Mouse (Mus musculus): ENCODE data around the gene Olfr1214. TPM values are rescaled to one million over a fixed set of nuclear protein-coding genes. Genes with fewer than 3 reads are reported as not detected.
"Not testable (repeated sequence)": the region's sequence is repeated elsewhere in the genome, so short reads cannot be mapped to it uniquely, and the experiment has no call there.

Gene Olfr1214
- not detected in 2 replicates for polyA plus RNA-seq (2015; fragmentation: Nextera tagmentation; extraction: Ambion mirVana)

- H3K9ac ChIP-seq (ENCODE audit: low read depth, low read length), result no peak within 1 kb of the TSS
- H3K27ac ChIP-seq (ENCODE audit: low read length), result no peak within 1 kb of the TSS
- H3K4me1 ChIP-seq (ENCODE audit: control insufficient read depth, low read depth, low read length), result no peaks in the 10 kb centered on the region
- ATAC-seq (ENCODE audit: low read depth), result no peak
- H3K36me3 ChIP-seq (ENCODE audit: control insufficient read depth, insufficient read depth), result no peaks in the 10 kb centered on the region
- no peaks in the 10 kb centered on the region for H3K27me3 ChIP-seq (ENCODE audit: control insufficient read depth, insufficient read depth, low read depth, low read length)
- no peak within 1 kb of the TSS for H3K4me3 ChIP-seq (ENCODE audit: low read depth, low read length)
- WGBS (ENCODE audit: insufficient replicate concordance), result 78% methylated on average over 1 of the region's 1 CpGs
- no peak within 1 kb of the TSS for H3K4me2 ChIP-seq (ENCODE audit: low read depth, low read length)
- no peaks in the 10 kb centered on the region for H3K9me3 ChIP-seq (replicated peaks; ENCODE audit: control insufficient read depth, low read length)
Measured at GRCm38 (mm10) chr2:88992553-88992952, at the start of gene Olfr1214. TSS of gene Olfr1214 (minus strand) at chr2:88992653.

GRCm38 (mm10) chr2:89031965-89032364, 39.5 kb upstream of the Olfr1214 start, which contains the start of gene Olfr1217:
TSS of gene Olfr1217 (minus strand) at chr2:89032065.
- Histone ChIP-seq H3K9me3 (replicated peaks; ENCODE audit: control insufficient read depth, low read length) (no peaks in the 10 kb centered on the region), H3K9ac (ENCODE audit: low read depth, low read length) (no peak within 1 kb of the TSS), H3K27me3 (ENCODE audit: control insufficient read depth, insufficient read depth, low read depth, low read length) (no peaks in the 10 kb centered on the region), H3K36me3 (ENCODE audit: control insufficient read depth, insufficient read depth) (no peaks in the 10 kb centered on the region), H3K4me1 (ENCODE audit: control insufficient read depth, low read depth, low read length) (no peaks in the 10 kb centered on the region), H3K4me2 (ENCODE audit: low read depth, low read length) (no peak within 1 kb of the TSS), H3K27ac (ENCODE audit: low read length) (no peak within 1 kb of the TSS), H3K4me3 (ENCODE audit: low read depth, low read length) (no peak within 1 kb of the TSS)
- WGBS (ENCODE audit: insufficient replicate concordance), result 39% methylated on average over 2 of the region's 2 CpGs
- ATAC-seq (ENCODE audit: low read depth), result no peak

- not testable (repeated sequence) for H3K9ac ChIP-seq (ENCODE audit: low read depth, low read length); H3K4me2 ChIP-seq (ENCODE audit: low read depth, low read length); H3K36me3 ChIP-seq (ENCODE audit: control insufficient read depth, insufficient read depth); H3K9me3 ChIP-seq (replicated peaks; ENCODE audit: control insufficient read depth, low read length); H3K27ac ChIP-seq (ENCODE audit: low read length); H3K27me3 ChIP-seq (ENCODE audit: control insufficient read depth, insufficient read depth, low read depth, low read length); H3K4me3 ChIP-seq (ENCODE audit: low read depth, low read length); H3K4me1 ChIP-seq (ENCODE audit: control insufficient read depth, low read depth, low read length); ATAC-seq (ENCODE audit: low read depth)
- WGBS (ENCODE audit: insufficient replicate concordance), result 48% methylated on average over 3 of the region's 3 CpGs
Measured at GRCm38 (mm10) chr2:89021436-89021835, 29.0 kb upstream of the Olfr1214 start.

GRCm38 (mm10) chr2:89018240-89018639, 25.8 kb upstream of the Olfr1214 start, which contains the start of gene Olfr1216:
TSS of gene Olfr1216 (minus strand) at chr2:89018340.
- H3K27ac ChIP-seq (ENCODE audit: low read length), result no peak within 1 kb of the TSS
- WGBS (ENCODE audit: insufficient replicate concordance), result 43% methylated on average over 1 of the region's 1 CpGs
- no peak for ATAC-seq (ENCODE audit: low read depth)

GRCm38 (mm10) chr2:89006873-89007272, 14.4 kb upstream of the Olfr1214 start, which contains the start of gene Olfr1215:
TSS of gene Olfr1215 (minus strand) at chr2:89006973.
- Histone ChIP-seq H3K4me3 (ENCODE audit: low read depth, low read length) (no peak within 1 kb of the TSS), H3K4me2 (ENCODE audit: low read depth, low read length) (no peak within 1 kb of the TSS), H3K9ac (ENCODE audit: low read depth, low read length) (no peak within 1 kb of the TSS), H3K9me3 (replicated peaks; ENCODE audit: control insufficient read depth, low read length) (no peaks in the 10 kb centered on the region), H3K27me3 (ENCODE audit: control insufficient read depth, insufficient read depth, low read depth, low read length) (no peaks in the 10 kb centered on the region), H3K4me1 (ENCODE audit: control insufficient read depth, low read depth, low read length) (no peaks in the 10 kb centered on the region), H3K36me3 (ENCODE audit: control insufficient read depth, insufficient read depth) (no peaks in the 10 kb centered on the region), H3K27ac (ENCODE audit: low read length) (no peak within 1 kb of the TSS)
- WGBS (ENCODE audit: insufficient replicate concordance), result 36% methylated on average over 2 of the region's 2 CpGs
- ATAC-seq (ENCODE audit: low read depth), result no peak

More at GRCm38 (mm10) chr2:89018240-89018639, 25.8 kb upstream of the Olfr1214 start, which contains the start of gene Olfr1216:
- no peaks in the 10 kb centered on the region for H3K4me1 ChIP-seq (ENCODE audit: control insufficient read depth, low read depth, low read length)
- no peaks in the 10 kb centered on the region for H3K36me3 ChIP-seq (ENCODE audit: control insufficient read depth, insufficient read depth)
- H3K9me3 ChIP-seq (replicated peaks; ENCODE audit: control insufficient read depth, low read length), result no peaks in the 10 kb centered on the region
- H3K4me3 ChIP-seq (ENCODE audit: low read depth, low read length), result no peak within 1 kb of the TSS
- no peak within 1 kb of the TSS for H3K4me2 ChIP-seq (ENCODE audit: low read depth, low read length)
- no peaks in the 10 kb centered on the region for H3K27me3 ChIP-seq (ENCODE audit: control insufficient read depth, insufficient read depth, low read depth, low read length)
- no peak within 1 kb of the TSS for H3K9ac ChIP-seq (ENCODE audit: low read depth, low read length)

- WGBS (ENCODE audit: insufficient replicate concordance), result 54% methylated on average over 1 of the region's 1 CpGs
- ATAC-seq (ENCODE audit: low read depth), result no peak
Measured at GRCm38 (mm10) chr2:88980181-88980580, 12.3 kb downstream of the Olfr1214 start, which contains the start of gene Gm13762. TSS of gene Gm13762 (minus strand) at chr2:88980281.

GRCm38 (mm10) chr2:88953669-88954068, 38.8 kb downstream of the Olfr1214 start, which contains the start of gene Olfr1212:
TSS of gene Olfr1212 (plus strand) at chr2:88953969.
- no peaks in the 10 kb centered on the region for H3K36me3 ChIP-seq (ENCODE audit: control insufficient read depth, insufficient read depth)
- H3K4me3 ChIP-seq (ENCODE audit: low read depth, low read length), result no peak within 1 kb of the TSS
- no peak within 1 kb of the TSS for H3K9ac ChIP-seq (ENCODE audit: low read depth, low read length)
- no peak within 1 kb of the TSS for H3K27ac ChIP-seq (ENCODE audit: low read length)
- ATAC-seq (ENCODE audit: low read depth), result no peak
- H3K9me3 ChIP-seq (replicated peaks; ENCODE audit: control insufficient read depth, low read length), result no peaks in the 10 kb centered on the region; the same call in 1 of the 2 replicates
- no peaks in the 10 kb centered on the region for H3K27me3 ChIP-seq (ENCODE audit: control insufficient read depth, insufficient read depth, low read depth, low read length)
- no peaks in the 10 kb centered on the region for H3K4me1 ChIP-seq (ENCODE audit: control insufficient read depth, low read depth, low read length)
- H3K4me2 ChIP-seq (ENCODE audit: low read depth, low read length), result no peak within 1 kb of the TSS

More at GRCm38 (mm10) chr2:88980181-88980580, 12.3 kb downstream of the Olfr1214 start, which contains the start of gene Gm13762:
- Histone ChIP-seq H3K27me3 (ENCODE audit: control insufficient read depth, insufficient read depth, low read depth, low read length) (no peaks in the 10 kb centered on the region), H3K9ac (ENCODE audit: low read depth, low read length) (no peak within 1 kb of the TSS), H3K4me1 (ENCODE audit: control insufficient read depth, low read depth, low read length) (no peaks in the 10 kb centered on the region), H3K36me3 (ENCODE audit: control insufficient read depth, insufficient read depth) (no peaks in the 10 kb centered on the region), H3K9me3 (replicated peaks; ENCODE audit: control insufficient read depth, low read length) (no peaks in the 10 kb centered on the region), H3K4me3 (ENCODE audit: low read depth, low read length) (no peak within 1 kb of the TSS), H3K27ac (ENCODE audit: low read length) (no peak within 1 kb of the TSS), H3K4me2 (ENCODE audit: low read depth, low read length) (no peak within 1 kb of the TSS)

- ATAC-seq (ENCODE audit: low read depth), result no peak
- no peak within 1 kb of the TSS for H3K9ac ChIP-seq (ENCODE audit: low read depth, low read length)
- no peaks in the 10 kb centered on the region for H3K36me3 ChIP-seq (ENCODE audit: control insufficient read depth, insufficient read depth)
- no peaks in the 10 kb centered on the region for H3K27me3 ChIP-seq (ENCODE audit: control insufficient read depth, insufficient read depth, low read depth, low read length)
- no peak within 1 kb of the TSS for H3K27ac ChIP-seq (ENCODE audit: low read length)
- no peak within 1 kb of the TSS for H3K4me2 ChIP-seq (ENCODE audit: low read depth, low read length)
- no peaks in the 10 kb centered on the region for H3K4me1 ChIP-seq (ENCODE audit: control insufficient read depth, low read depth, low read length)
- WGBS (ENCODE audit: insufficient replicate concordance), result 70% methylated on average over 1 of the region's 1 CpGs
- no peak within 1 kb of the TSS for H3K4me3 ChIP-seq (ENCODE audit: low read depth, low read length)
- no peaks in the 10 kb centered on the region for H3K9me3 ChIP-seq (replicated peaks; ENCODE audit: control insufficient read depth, low read length)
Measured at GRCm38 (mm10) chr2:88938011-88938410, 54.4 kb downstream of the Olfr1214 start, which contains the start of gene Olfr1211. TSS of gene Olfr1211 (minus strand) at chr2:88938111.

All from liver, embryonic 16.5 days (tissue).